Mouse (Mus musculus) midbrain, embryonic 10.5 days (tissue): ENCODE measurements around the gene Nt5c. TPM values are rescaled to one million over a fixed set of nuclear protein-coding genes. Genes with fewer than 3 reads are reported as not detected.

ENCODE experiments used
- DNase-seq: peaks from one replicate; pipeline ENCODE4 v3.0.0-alpha.2; 2017; ENCODE audit warnings: low spot score
- H3K27ac ChIP-seq: fragments of 300-500 bp; sonication (generic); replicated peaks from 2 replicates; pipeline ENCODE4 v1.5.1; 2016; ENCODE audit warnings: mild to moderate bottlenecking
- H3K27me3 ChIP-seq: fragments of 300-500 bp; sonication (generic); 2 replicates; pipeline ENCODE4 v1.6.1; 2016; ENCODE audit warnings: low read depth, mild to moderate bottlenecking; ENCODE audit not compliant: poor library complexity, severe bottlenecking
- H3K36me3 ChIP-seq: fragments of 300-500 bp; sonication (generic); 2 replicates; pipeline ENCODE4 v1.6.1; 2016; ENCODE audit warnings: mild to moderate bottlenecking, moderate library complexity
- H3K4me1 ChIP-seq: fragments of 300-500 bp; sonication (generic); 2 replicates; pipeline ENCODE4 v1.6.1; 2016
- H3K4me3 ChIP-seq: fragments of 300-500 bp; sonication (generic); 2 replicates; pipeline ENCODE4 v1.5.1; 2016; ENCODE audit warnings: mild to moderate bottlenecking, moderate library complexity
- H3K9me3 ChIP-seq: fragments of 300-500 bp; sonication (generic); replicated peaks from 2 replicates; pipeline ENCODE4 v1.6.1; 2016; ENCODE audit warnings: mild to moderate bottlenecking
- WGBS: fragments of 180-500 bp; shearing (Covaris S2); methylation state at CpG from one replicate; pipeline ENCODE4 v1.1.7; 2016; 5-methylcytosine and 5-hydroxymethylcytosine counted together
- polyA plus RNA-seq: library from polyadenylated mRNA; unstranded; fragments of >200 nt; fragmentation: Nextera tagmentation; extraction: Ambion mirVana; gene quantifications from 2 replicates; pipeline ENCODE4 v1.2.1, GENCODE M21; 2016

Gene Nt5c
- polyA plus RNA-seq, 1 experiment from 2014 or later: 87.7 TPM

GRCm38 (mm10) chr11:115518693-115519092, 27.0 kb upstream of the Nt5c start:
- peaks cover 25% of the 10 kb centered on the region for H3K36me3 ChIP-seq
- peaks cover 8% of the 10 kb centered on the region for H3K4me1 ChIP-seq
- no peaks in the 10 kb centered on the region for H3K9me3 ChIP-seq
- no peak for DNase-seq
- WGBS: 81% methylated on average over 9 of the region's 9 CpGs
- H3K27me3 ChIP-seq: no peaks in the 10 kb centered on the region
- H3K27ac ChIP-seq: no peak overlapping the region
- no peak overlapping the region for H3K4me3 ChIP-seq

- no peak overlapping the region for H3K27ac ChIP-seq
- peaks cover 12% of the 10 kb centered on the region for H3K36me3 ChIP-seq
- no peak overlapping the region for H3K4me3 ChIP-seq
- DNase-seq: no peak
- H3K4me1 ChIP-seq: peaks cover 19% of the 10 kb centered on the region
- 89% methylated on average over 5 of the region's 5 CpGs for WGBS
- H3K27me3 ChIP-seq: no peaks in the 10 kb centered on the region
- no peaks in the 10 kb centered on the region for H3K9me3 ChIP-seq
Observed at GRCm38 (mm10) chr11:115516942-115517341, 25.3 kb upstream of the Nt5c start.

GRCm38 (mm10) chr11:115515021-115515420, 23.4 kb upstream of the Nt5c start:
- no peak overlapping the region for H3K4me3 ChIP-seq
- H3K9me3 ChIP-seq: no peaks in the 10 kb centered on the region
- WGBS: 79% methylated on average over 6 of the region's 6 CpGs
- no peaks in the 10 kb centered on the region for H3K27me3 ChIP-seq
- peaks cover 38% of the 10 kb centered on the region for H3K4me1 ChIP-seq
- peak overlapping the region; percentile 99 for H3K27ac ChIP-seq
- no peaks in the 10 kb centered on the region for H3K36me3 ChIP-seq
- no peak for DNase-seq

- peaks cover 42% of the 10 kb centered on the region for H3K4me1 ChIP-seq
- peak; percentile 95 for DNase-seq
- WGBS: under 1% methylated on average over 24 of the region's 24 CpGs
Observed at GRCm38 (mm10) chr11:115514238-115514663, 22.6 kb upstream of the Nt5c start, which contains the start of gene Jpt1. Jpt1 (minus strand) TSS chr11:115514387.

GRCm38 (mm10) chr11:115513271-115514237, 21.9 kb upstream of the Nt5c start:
- peak overlapping the region; percentile 100 for H3K4me3 ChIP-seq
- no peaks in the 10 kb centered on the region for H3K27me3 ChIP-seq
- H3K36me3 ChIP-seq: peaks cover 5% of the 10 kb centered on the region
- peak; percentile 69 for DNase-seq
- peak overlapping the region; percentile 99 for H3K27ac ChIP-seq
- H3K9me3 ChIP-seq: no peaks in the 10 kb centered on the region
- peaks cover 47% of the 10 kb centered on the region for H3K4me1 ChIP-seq
- under 1% methylated on average over 57 of the region's 57 CpGs for WGBS

More at GRCm38 (mm10) chr11:115514238-115514663, 22.6 kb upstream of the Nt5c start, which contains the start of gene Jpt1:
- peak within 1 kb of the TSS; percentile 99 for H3K27ac ChIP-seq
- H3K4me3 ChIP-seq: peak within 1 kb of the TSS; percentile 100
- no peaks in the 10 kb centered on the region for H3K36me3 ChIP-seq
- no peaks in the 10 kb centered on the region for H3K27me3 ChIP-seq
- H3K9me3 ChIP-seq: no peaks in the 10 kb centered on the region

- H3K27ac ChIP-seq: peak overlapping the region; percentile 99
- WGBS: 41% methylated on average over 8 of the region's 8 CpGs
- peaks cover 57% of the 10 kb centered on the region for H3K4me1 ChIP-seq
Observed at GRCm38 (mm10) chr11:115512407-115513183, 20.9 kb upstream of the Nt5c start.

GRCm38 (mm10) chr11:115512004-115512403, 20.3 kb upstream of the Nt5c start:
- H3K27me3 ChIP-seq: no peaks in the 10 kb centered on the region
- no peak for DNase-seq
- peaks cover 63% of the 10 kb centered on the region for H3K4me1 ChIP-seq
- no peaks in the 10 kb centered on the region for H3K9me3 ChIP-seq
- peak overlapping the region; percentile 100 for H3K4me3 ChIP-seq
- H3K36me3 ChIP-seq: peaks cover 20% of the 10 kb centered on the region
- WGBS: 64% methylated on average over 3 of the region's 3 CpGs
- H3K27ac ChIP-seq: peak overlapping the region; percentile 99

More at GRCm38 (mm10) chr11:115512407-115513183, 20.9 kb upstream of the Nt5c start:
- no peaks in the 10 kb centered on the region for H3K9me3 ChIP-seq
- no peaks in the 10 kb centered on the region for H3K27me3 ChIP-seq
- peaks cover 14% of the 10 kb centered on the region for H3K36me3 ChIP-seq
- no peak for DNase-seq
- H3K4me3 ChIP-seq: peak overlapping the region; percentile 100

GRCm38 (mm10) chr11:115511121-115511520, 19.5 kb upstream of the Nt5c start:
- H3K4me1 ChIP-seq: peaks cover 72% of the 10 kb centered on the region
- DNase-seq: no peak
- H3K9me3 ChIP-seq: no peaks in the 10 kb centered on the region
- 76% methylated on average over 2 of the region's 2 CpGs for WGBS
- H3K27me3 ChIP-seq: no peaks in the 10 kb centered on the region
- peaks cover 29% of the 10 kb centered on the region for H3K36me3 ChIP-seq
- H3K4me3 ChIP-seq: peak overlapping the region; percentile 100
- H3K27ac ChIP-seq: peak overlapping the region; percentile 33; the same call in 1 of the 2 replicates

GRCm38 (mm10) chr11:115510507-115510888, 18.8 kb upstream of the Nt5c start:
- no peak for DNase-seq
- Histone ChIP-seq H3K4me3 (peak overlapping the region; percentile 100), H3K4me1 (peaks cover 77% of the 10 kb centered on the region), H3K27ac (peak overlapping the region; percentile 33), H3K27me3 (no peaks in the 10 kb centered on the region), H3K9me3 (no peaks in the 10 kb centered on the region), H3K36me3 (peaks cover 33% of the 10 kb centered on the region)
- WGBS: 62% methylated on average over 5 of the region's 5 CpGs

GRCm38 (mm10) chr11:115509773-115510506, 18.3 kb upstream of the Nt5c start:
- Histone ChIP-seq H3K27me3 (no peaks in the 10 kb centered on the region), H3K36me3 (peaks cover 39% of the 10 kb centered on the region), H3K4me3 (peak overlapping the region; percentile 100), H3K27ac (peak overlapping the region; percentile 33; the same call in 1 of the 2 replicates), H3K9me3 (no peaks in the 10 kb centered on the region), H3K4me1 (peaks cover 77% of the 10 kb centered on the region)
- DNase-seq: no peak
- WGBS: 60% methylated on average over 6 of the region's 6 CpGs

- peaks cover 56% of the 10 kb centered on the region for H3K36me3 ChIP-seq
- peaks cover 72% of the 10 kb centered on the region for H3K4me1 ChIP-seq
- no peak overlapping the region for H3K27ac ChIP-seq
- WGBS: 95% methylated on average over 2 of the region's 2 CpGs
- no peak overlapping the region for H3K4me3 ChIP-seq
- no peaks in the 10 kb centered on the region for H3K9me3 ChIP-seq
- DNase-seq: no peak
- H3K27me3 ChIP-seq: no peaks in the 10 kb centered on the region
Observed at GRCm38 (mm10) chr11:115508061-115508460, 16.4 kb upstream of the Nt5c start.

- DNase-seq: no peak
- Histone ChIP-seq H3K4me1 (peaks cover 58% of the 10 kb centered on the region), H3K27me3 (no peaks in the 10 kb centered on the region), H3K27ac (no peak overlapping the region), H3K4me3 (0 out of 2 replicates have a peak overlapping the region, but pooled peaks have one; percentile 2), H3K9me3 (no peaks in the 10 kb centered on the region), H3K36me3 (peaks cover 70% of the 10 kb centered on the region)
- WGBS: 79% methylated on average over 3 of the region's 3 CpGs
Observed at GRCm38 (mm10) chr11:115506586-115506985, 14.9 kb upstream of the Nt5c start.
